Mouse (Mus musculus) heart, embryonic 10.5 days (tissue): ENCODE results near the gene Setd6. TPM values are rescaled to one million over a fixed set of nuclear protein-coding genes. Genes with fewer than 3 reads are reported as not detected.

Source experiments
- DNase-seq: peaks from one replicate; pipeline ENCODE4 v3.0.0-alpha.2; 2017; ENCODE audit warnings: low spot score
- H3K27ac ChIP-seq: fragments of 300-500 bp; sonication (generic); 2 replicates; pipeline ENCODE4 v1.5.1; 2016; ENCODE audit warnings: mild to moderate bottlenecking
- H3K27me3 ChIP-seq: fragments of 300-500 bp; sonication (generic); 2 replicates; pipeline ENCODE4 v1.6.1; 2016; ENCODE audit warnings: mild to moderate bottlenecking; ENCODE audit not compliant: poor library complexity, insufficient read depth, severe bottlenecking
- H3K36me3 ChIP-seq: fragments of 300-500 bp; sonication (generic); 2 replicates; pipeline ENCODE4 v1.6.1; 2016; ENCODE audit warnings: mild to moderate bottlenecking, moderate library complexity
- H3K4me1 ChIP-seq: fragments of 300-500 bp; sonication (generic); 2 replicates; pipeline ENCODE4 v1.6.1; 2016; ENCODE audit warnings: mild to moderate bottlenecking
- H3K4me3 ChIP-seq: fragments of 300-500 bp; sonication (generic); 2 replicates; pipeline ENCODE4 v1.5.1; 2016; ENCODE audit warnings: mild to moderate bottlenecking, moderate library complexity
- H3K9me3 ChIP-seq: fragments of 300-500 bp; sonication (generic); 2 replicates; pipeline ENCODE4 v1.6.1; 2016; ENCODE audit warnings: mild to moderate bottlenecking, moderate library complexity
- WGBS: fragments of 180-500 bp; shearing (Covaris S2); methylation state at CpG from one replicate; pipeline ENCODE4 v1.1.7; 2016; 5-methylcytosine and 5-hydroxymethylcytosine counted together
- microRNA-seq: library from miRNA; unstranded; fragments of <30 nt; microRNA quantifications from one replicate; pipeline ENCODE4, GENCODE M21; 2017
- polyA plus RNA-seq: library from polyadenylated mRNA; unstranded; fragments of >200 nt; fragmentation: Nextera tagmentation; extraction: Ambion mirVana; gene quantifications from 2 replicates; pipeline ENCODE4 v1.2.1, GENCODE M21; 2016

Setd6 gene
- polyA plus RNA-seq, 1 experiment from 2014 or later = 30.2 TPM

- peak overlapping the region; percentile 95; the same call in 1 of the 2 replicates for H3K27ac ChIP-seq
- H3K4me1 ChIP-seq = peaks cover 46% of the 10 kb centered on the region
- no peak for DNase-seq
- H3K4me3 ChIP-seq = peak overlapping the region; percentile 95
- no peaks in the 10 kb centered on the region for H3K9me3 ChIP-seq
- H3K36me3 ChIP-seq = peaks cover 70% of the 10 kb centered on the region
- 80% methylated on average over 6 of the region's 6 CpGs for WGBS
- H3K27me3 ChIP-seq = no peaks in the 10 kb centered on the region
Measured at GRCm38 (mm10) chr8:95714837-95715413, 756 bp upstream of the Setd6 start.

- H3K27me3 ChIP-seq = no peaks in the 10 kb centered on the region
- peak overlapping the region; percentile 95 for H3K4me3 ChIP-seq
- WGBS = 23% methylated on average over 21 of the region's 21 CpGs
- H3K36me3 ChIP-seq = peaks cover 70% of the 10 kb centered on the region
- DNase-seq = no peak
- peaks cover 32% of the 10 kb centered on the region; the same call in 1 of the 2 replicates for H3K4me1 ChIP-seq
- H3K27ac ChIP-seq = peak overlapping the region; percentile 95
- no peaks in the 10 kb centered on the region for H3K9me3 ChIP-seq
Measured at GRCm38 (mm10) chr8:95716546-95717335, 1.1 kb downstream of the Setd6 start.

- H3K27me3 ChIP-seq = no peaks in the 10 kb centered on the region
- H3K36me3 ChIP-seq = peaks cover 97% of the 10 kb centered on the region
- DNase-seq = no peak
- WGBS = 72% methylated on average over 4 of the region's 4 CpGs
- no peak overlapping the region for H3K27ac ChIP-seq
- no peak overlapping the region for H3K4me3 ChIP-seq
- H3K4me1 ChIP-seq = no peaks in the 10 kb centered on the region
- no peaks in the 10 kb centered on the region for H3K9me3 ChIP-seq
Measured at GRCm38 (mm10) chr8:95727625-95728024, 11.9 kb downstream of the Setd6 start.

- H3K9me3 ChIP-seq = no peaks in the 10 kb centered on the region
- no peaks in the 10 kb centered on the region for H3K27me3 ChIP-seq
- H3K4me1 ChIP-seq = no peaks in the 10 kb centered on the region
- WGBS = 84% methylated on average over 7 of the region's 7 CpGs
- no peak overlapping the region for H3K27ac ChIP-seq
- H3K4me3 ChIP-seq = no peak overlapping the region
- no peak for DNase-seq
- H3K36me3 ChIP-seq = peaks cover 99% of the 10 kb centered on the region
Measured at GRCm38 (mm10) chr8:95738596-95738995, 22.9 kb downstream of the Setd6 start.

GRCm38 (mm10) chr8:95741732-95742131 is 26.1 kb downstream of the Setd6 start:
- no peak overlapping the region for H3K4me3 ChIP-seq
- WGBS = 91% methylated on average over 7 of the region's 7 CpGs
- DNase-seq = no peak
- H3K4me1 ChIP-seq = no peaks in the 10 kb centered on the region
- no peaks in the 10 kb centered on the region for H3K27me3 ChIP-seq
- H3K27ac ChIP-seq = no peak overlapping the region
- peaks cover 100% of the 10 kb centered on the region for H3K36me3 ChIP-seq
- no peaks in the 10 kb centered on the region for H3K9me3 ChIP-seq

- WGBS = 90% methylated on average over 4 of the region's 4 CpGs
- Histone ChIP-seq H3K27ac (no peak overlapping the region), H3K36me3 (peaks cover 99% of the 10 kb centered on the region)
Measured at GRCm38 (mm10) chr8:95748028-95748427, 32.3 kb downstream of the Setd6 start.

GRCm38 (mm10) chr8:95751924-95752323 is 36.2 kb downstream of the Setd6 start:
- H3K27ac ChIP-seq = no peak overlapping the region
- H3K4me1 ChIP-seq = no peaks in the 10 kb centered on the region
- no peaks in the 10 kb centered on the region for H3K27me3 ChIP-seq
- 96% methylated on average over 1 of the region's 1 CpGs for WGBS
- DNase-seq = no peak
- H3K9me3 ChIP-seq = no peaks in the 10 kb centered on the region
- peaks cover 99% of the 10 kb centered on the region for H3K36me3 ChIP-seq
- no peak overlapping the region for H3K4me3 ChIP-seq

More at GRCm38 (mm10) chr8:95748028-95748427, 32.3 kb downstream of the Setd6 start:
- no peak overlapping the region for H3K4me3 ChIP-seq
- DNase-seq = no peak
- no peaks in the 10 kb centered on the region for H3K4me1 ChIP-seq
- no peaks in the 10 kb centered on the region for H3K27me3 ChIP-seq
- H3K9me3 ChIP-seq = no peaks in the 10 kb centered on the region

GRCm38 (mm10) chr8:95760323-95760722 is 44.6 kb downstream of the Setd6 start:
- WGBS = 28% methylated on average over 6 of the region's 6 CpGs
- no peak for DNase-seq
- Histone ChIP-seq H3K4me1 (0 out of 2 replicates have a peak, but pooled peaks cover 7% of the 10 kb centered on the region), H3K36me3 (peaks cover 99% of the 10 kb centered on the region), H3K9me3 (no peaks in the 10 kb centered on the region), H3K4me3 (no peak overlapping the region), H3K27ac (no peak overlapping the region), H3K27me3 (no peaks in the 10 kb centered on the region)

GRCm38 (mm10) chr8:95764133-95764532 is 48.5 kb downstream of the Setd6 start:
- no peak overlapping the region for H3K27ac ChIP-seq
- 90% methylated on average over 1 of the region's 1 CpGs for WGBS
- peaks cover 99% of the 10 kb centered on the region for H3K36me3 ChIP-seq
- H3K27me3 ChIP-seq = no peaks in the 10 kb centered on the region
- no peaks in the 10 kb centered on the region for H3K9me3 ChIP-seq
- no peak overlapping the region for H3K4me3 ChIP-seq
- DNase-seq = no peak
- H3K4me1 ChIP-seq = 0 out of 2 replicates have a peak, but pooled peaks cover 7% of the 10 kb centered on the region

Small RNA genes lying within 50 kb of the gene (microRNA-seq; reads per million reads assigned to microRNA genes)
- gene Mir7073 = 2.0 reads per million

Other genes with a start within 250 kb of the Setd6 start
- gene Csnk2a2, start 225.8 kb upstream of the Setd6 start, polyA plus RNA-seq = 7.4 and 11.5 TPM in 2 replicates
- 1.4 and 2.2 TPM in 2 replicates for gene Ccdc113, start 181.8 kb upstream of the Setd6 start, polyA plus RNA-seq
- not detected in 2 replicates for gene Prss54, start 139.5 kb upstream of the Setd6 start, polyA plus RNA-seq
- gene Gins3, start 82.4 kb upstream of the Setd6 start, polyA plus RNA-seq = 20.3 and 20.7 TPM in 2 replicates
- 141 and 294 TPM in 2 replicates for gene Ndrg4, start 38.9 kb upstream of the Setd6 start, polyA plus RNA-seq
- 81.1 and 87.1 TPM in 2 replicates for gene Cnot1, start 91.6 kb downstream of the Setd6 start, polyA plus RNA-seq
- gene Sap18b, start 109.5 kb downstream of the Setd6 start, polyA plus RNA-seq = 321 and 398 TPM in 2 replicates
- 13.5 and 14.3 TPM in 2 replicates for gene Slc38a7, start 137.7 kb downstream of the Setd6 start, polyA plus RNA-seq
- 244 and 290 TPM in 2 replicates for gene Got2, start 172.7 kb downstream of the Setd6 start, polyA plus RNA-seq